Mouse (Mus musculus) megakaryocyte, embryonic 14.5 days (primary cell): ENCODE results near the gene Slc16a2.

Source experiments
- FLI1 ChIP-seq: IDR thresholded peaks from 2 replicates; pipeline ENCODE4 v1.6.1; 2012; ENCODE audit warnings: low read length, inconsistent platforms, mixed read lengths
- GATA1 ChIP-seq: IDR thresholded peaks from 3 replicates; pipeline ENCODE4 v1.6.1; 2012; ENCODE audit warnings: mixed read lengths, low read length, inconsistent platforms, borderline replicate concordance

GRCm38 (mm10) chrX:103722437-103722836 lies 99.3 kb downstream of the Slc16a2 start:
- TF ChIP-seq GATA1 (no peak), FLI1 (no peak)
